Mouse (Mus musculus) heart, embryonic 15.5 days (tissue): ENCODE data around the gene Mip. TPM values are rescaled to one million over a fixed set of nuclear protein-coding genes. Genes with fewer than 3 reads are reported as not detected.
"Not testable (repeated sequence)": the region's sequence is repeated elsewhere in the genome, so short reads cannot be mapped to it uniquely, and the experiment has no call there.

Experiments
- ATAC-seq: fragments of 200-750 bp; cut with Nextera tagmentation; replicated peaks from 2 replicates; pipeline ENCODE4 v1.8.0; 2017; ENCODE audit warnings: low read depth, moderate TSS enrichment; ENCODE audit not compliant: insufficient number of reproducible peaks, insufficient read depth, low FRiP score
- H3K27ac ChIP-seq: fragments of 300-500 bp; sonication (generic); 2 replicates; pipeline ENCODE4 v1.5.1; 2015; ENCODE audit warnings: mild to moderate bottlenecking, inconsistent platforms
- H3K27me3 ChIP-seq: fragments of 300-500 bp; sonication (generic); 2 replicates; pipeline ENCODE4 v1.6.1; 2015; ENCODE audit warnings: inconsistent platforms
- H3K36me3 ChIP-seq: fragments of 300-500 bp; sonication (generic); 2 replicates; pipeline ENCODE4 v1.6.1; 2015; ENCODE audit warnings: mild to moderate bottlenecking, inconsistent platforms
- H3K4me1 ChIP-seq: fragments of 300-500 bp; sonication (generic); replicated peaks from 2 replicates; pipeline ENCODE4 v1.6.1; 2015; ENCODE audit warnings: inconsistent platforms
- H3K4me2 ChIP-seq: fragments of 300-500 bp; sonication (generic); 2 replicates; pipeline ENCODE4 v1.6.1; 2015; ENCODE audit warnings: inconsistent platforms, mild to moderate bottlenecking, moderate library complexity
- H3K4me3 ChIP-seq: fragments of 300-500 bp; sonication (generic); 2 replicates; pipeline ENCODE4 v1.5.1; 2015; ENCODE audit warnings: mild to moderate bottlenecking, inconsistent platforms
- H3K9ac ChIP-seq: fragments of 300-500 bp; sonication (generic); 2 replicates; pipeline ENCODE4 v1.6.1; 2015; ENCODE audit warnings: mild to moderate bottlenecking, inconsistent platforms
- H3K9me3 ChIP-seq: fragments of 300-500 bp; sonication (generic); replicated peaks from 2 replicates; pipeline ENCODE4 v1.6.1; 2016; ENCODE audit warnings: inconsistent platforms
- WGBS: fragments of 180-500 bp; shearing (Covaris S2); methylation state at CpG from one replicate; pipeline ENCODE4 v1.1.7; 2015; ENCODE audit warnings: mixed read lengths; 5-methylcytosine and 5-hydroxymethylcytosine counted together
- polyA plus RNA-seq: library from polyadenylated mRNA; unstranded; fragments of >200 nt; fragmentation: Nextera tagmentation; extraction: Ambion mirVana; gene quantifications from 2 replicates; pipeline ENCODE4 v1.2.1, GENCODE M21; 2015

The Mip gene
- polyA plus RNA-seq, 1 experiment from 2014 or later, result not detected

DNA sequence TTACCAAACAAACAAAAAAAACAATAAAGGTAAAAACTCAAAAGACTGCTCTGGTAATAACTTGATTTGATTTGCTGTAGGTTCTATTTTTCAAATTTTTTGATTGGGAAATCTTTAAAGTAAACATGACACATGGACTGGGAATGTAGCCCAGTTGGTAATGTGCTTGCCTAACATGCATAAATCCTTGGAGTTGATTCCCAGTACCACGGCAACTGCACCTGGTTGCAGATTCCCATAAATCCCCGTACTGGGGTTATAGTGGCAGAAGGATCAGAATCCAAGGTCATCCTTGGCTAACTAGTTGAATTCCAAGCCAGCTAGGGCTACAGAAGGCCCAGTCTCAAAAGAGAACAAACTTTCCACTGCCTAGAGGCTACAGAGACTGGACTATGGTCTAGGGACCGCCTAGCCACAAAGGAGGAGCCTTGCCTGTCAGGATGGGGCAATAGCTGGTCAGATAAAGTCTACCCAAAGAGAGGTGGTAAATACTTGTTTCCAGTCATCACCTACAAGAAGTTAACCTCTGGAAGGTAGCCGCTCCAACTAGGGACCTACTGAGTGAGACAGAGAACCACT lies 28.1 kb downstream of the Mip start, which contains the start of gene Apon:
TSS of gene Apon (plus strand) at position 420 of the 579 bp plus-strand sequence.
- H3K4me1 ChIP-seq, result no peaks in the 10 kb centered on the region
- no peak within 1 kb of the TSS for H3K4me2 ChIP-seq
- H3K27ac ChIP-seq, result no peak within 1 kb of the TSS
- ATAC-seq, result no peak
- H3K36me3 ChIP-seq, result peaks cover 39% of the 10 kb centered on the region
- no peak within 1 kb of the TSS for H3K9ac ChIP-seq
- H3K9me3 ChIP-seq, result no peaks in the 10 kb centered on the region
- H3K27me3 ChIP-seq, result no peaks in the 10 kb centered on the region
- no peak within 1 kb of the TSS for H3K4me3 ChIP-seq
- WGBS, result 79% methylated on average over 4 of the region's 4 CpGs

DNA sequence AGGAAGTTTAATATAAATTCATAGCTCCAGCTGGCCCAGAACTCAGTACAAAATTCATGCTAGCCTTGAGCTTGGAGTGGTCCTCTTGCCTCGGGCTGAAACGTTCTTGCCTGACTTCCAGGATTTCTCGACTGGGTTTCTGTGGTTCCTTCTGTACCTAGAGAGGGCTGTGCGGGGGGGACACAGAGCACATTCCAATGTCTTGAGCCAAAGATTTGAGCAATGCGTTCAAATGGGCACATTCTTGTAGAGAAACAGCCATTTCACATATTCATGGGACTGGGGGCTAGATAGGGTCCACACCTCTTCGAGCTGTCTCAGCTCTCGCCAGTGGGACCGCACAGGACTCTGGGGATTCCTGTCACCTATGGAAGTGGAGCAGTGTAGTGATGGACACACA lies 30.3 kb downstream of the Mip start:
- Histone ChIP-seq H3K27ac (no peak overlapping the region), H3K9ac (no peak overlapping the region), H3K4me2 (no peak overlapping the region), H3K4me1 (no peaks in the 10 kb centered on the region), H3K9me3 (no peaks in the 10 kb centered on the region), H3K4me3 (no peak overlapping the region), H3K36me3 (peaks cover 19% of the 10 kb centered on the region), H3K27me3 (no peaks in the 10 kb centered on the region)
- ATAC-seq, result no peak
- 86% methylated on average over 8 of the region's 8 CpGs for WGBS

DNA sequence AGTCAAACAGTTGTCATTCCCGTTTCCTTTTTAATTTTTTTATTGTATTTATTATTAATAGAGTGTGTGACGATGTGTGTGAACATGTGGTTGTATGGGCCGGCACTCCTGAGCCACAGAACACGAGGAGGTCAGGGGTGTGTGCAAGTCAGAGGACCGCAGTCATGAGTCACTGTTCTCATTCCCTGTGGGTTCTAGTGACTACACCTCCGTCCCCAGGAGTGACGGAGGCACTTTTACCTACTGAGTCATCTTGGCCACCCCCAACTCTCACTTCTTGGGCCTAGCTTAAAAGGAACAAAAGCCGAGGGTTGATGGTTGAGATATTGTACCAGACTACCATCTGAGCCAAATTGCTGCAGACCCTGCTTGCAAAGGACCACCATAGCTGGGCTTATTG lies 30.7 kb downstream of the Mip start:
- Histone ChIP-seq H3K4me1 (no peaks in the 10 kb centered on the region), H3K36me3 (peaks cover 15% of the 10 kb centered on the region), H3K27me3 (no peaks in the 10 kb centered on the region), H3K4me3 (no peak overlapping the region), H3K9ac (no peak overlapping the region), H3K4me2 (no peak overlapping the region), H3K27ac (no peak overlapping the region), H3K9me3 (no peaks in the 10 kb centered on the region)
- 85% methylated on average over 8 of the region's 8 CpGs for WGBS
- ATAC-seq, result no peak

DNA sequence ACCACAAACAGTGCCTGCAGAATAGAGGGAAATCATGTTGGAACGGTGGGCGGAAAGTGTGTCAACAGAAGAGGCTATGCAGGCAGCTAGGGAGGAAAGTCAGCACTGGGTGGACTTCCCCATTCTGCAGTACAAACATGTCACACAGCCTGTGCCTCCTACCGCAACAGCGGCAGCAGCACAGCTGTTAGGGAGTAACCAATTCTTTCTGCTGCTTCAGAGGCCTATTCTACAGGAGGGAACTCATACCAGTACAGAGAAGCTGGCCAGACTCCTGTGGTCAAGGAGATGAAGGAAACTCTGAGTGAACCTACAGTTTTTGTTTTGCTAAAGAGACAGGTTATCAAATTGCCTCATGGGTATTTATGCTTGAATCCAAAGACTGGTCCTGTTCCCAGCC lies 33.3 kb downstream of the Mip start:
- WGBS, result 68% methylated on average over 4 of the region's 4 CpGs

DNA sequence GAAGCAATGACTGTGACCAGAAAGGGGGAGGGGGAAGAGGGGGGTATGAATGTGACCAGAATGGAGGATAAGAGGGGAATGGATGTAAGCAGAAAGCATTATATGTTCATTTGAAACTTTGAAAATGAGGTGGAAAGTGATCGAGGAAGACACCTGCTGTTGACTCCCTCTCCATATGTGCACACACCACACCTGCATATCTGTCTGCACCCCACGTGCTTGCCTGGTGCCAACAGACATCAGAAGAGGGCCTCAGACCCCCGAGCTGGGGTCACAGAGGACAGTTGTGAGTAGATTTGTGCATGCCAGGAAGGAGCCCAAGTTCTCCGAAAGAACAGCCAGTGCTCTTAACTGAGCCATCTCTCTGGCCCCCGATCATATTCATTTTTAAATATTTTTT lies 34.3 kb downstream of the Mip start:
- H3K9ac ChIP-seq, result no peak overlapping the region
- no peaks in the 10 kb centered on the region for H3K9me3 ChIP-seq
- no peak overlapping the region for H3K4me3 ChIP-seq
- H3K4me2 ChIP-seq, result no peak overlapping the region
- no peaks in the 10 kb centered on the region for H3K36me3 ChIP-seq
- WGBS, result 81% methylated on average over 5 of the region's 5 CpGs
- ATAC-seq, result no peak
- H3K4me1 ChIP-seq, result no peaks in the 10 kb centered on the region
- H3K27me3 ChIP-seq, result no peaks in the 10 kb centered on the region
- no peak overlapping the region for H3K27ac ChIP-seq

More for the DNA sequence above, 33.3 kb downstream of the Mip start:
- Histone ChIP-seq H3K27me3 (no peaks in the 10 kb centered on the region), H3K4me1 (no peaks in the 10 kb centered on the region), H3K4me2 (no peak overlapping the region), H3K9me3 (no peaks in the 10 kb centered on the region), H3K36me3 (no peaks in the 10 kb centered on the region), H3K27ac (no peak overlapping the region; the same call in 1 of the 2 replicates), H3K9ac (no peak overlapping the region), H3K4me3 (no peak overlapping the region)
- peak; percentile 47; the same call in 1 of the 2 replicates for ATAC-seq

DNA sequence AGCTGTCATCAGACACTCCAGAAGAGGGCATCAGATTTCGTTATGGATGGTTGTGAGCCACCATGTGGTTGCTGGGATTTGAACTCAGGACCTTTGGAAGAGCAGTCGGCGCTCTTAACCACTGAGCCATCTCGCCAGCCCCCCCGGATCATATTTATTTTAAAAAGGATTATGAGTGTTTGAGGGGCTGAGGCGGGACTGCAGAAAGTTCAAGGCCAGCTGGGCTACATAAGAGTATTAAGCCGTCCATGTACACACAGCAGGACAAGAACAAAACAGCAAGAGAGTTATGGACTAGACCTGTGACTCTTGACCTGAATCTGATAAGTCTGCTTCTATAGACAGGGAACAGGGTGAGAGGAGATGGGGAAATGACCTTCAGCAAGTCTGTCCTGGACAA lies 34.7 kb downstream of the Mip start:
- not testable (repeated sequence) for H3K36me3 ChIP-seq, ATAC-seq, H3K27ac ChIP-seq, H3K4me3 ChIP-seq, H3K9me3 ChIP-seq, H3K9ac ChIP-seq, H3K27me3 ChIP-seq, H3K4me2 ChIP-seq, H3K4me1 ChIP-seq
- WGBS, result 80% methylated on average over 7 of the region's 7 CpGs

DNA sequence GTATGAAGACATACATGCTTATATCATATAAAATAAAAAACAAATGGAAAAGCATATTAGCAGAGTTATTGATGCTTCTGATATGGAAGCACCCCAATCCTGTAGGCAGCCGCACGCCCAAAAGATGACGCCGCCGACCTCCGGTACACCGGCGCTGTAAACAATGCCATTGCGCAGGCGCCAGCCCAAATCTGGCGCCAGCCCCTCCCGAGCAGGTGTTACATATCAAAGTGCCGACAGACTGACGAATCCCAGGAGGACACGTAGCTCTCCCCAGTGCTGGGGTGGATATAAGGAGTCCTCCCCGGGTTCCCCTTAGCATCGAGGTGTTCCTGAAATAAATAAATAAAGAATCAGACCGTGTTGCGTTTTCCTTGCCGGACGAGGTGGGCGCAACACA lies 36.7 kb downstream of the Mip start:
- Histone ChIP-seq H3K9me3 (no peaks in the 10 kb centered on the region), H3K4me1 (no peaks in the 10 kb centered on the region), H3K4me3 (peak overlapping the region; percentile 25), H3K36me3 (no peaks in the 10 kb centered on the region), H3K4me2 (peak overlapping the region; percentile 39), H3K9ac (no peak overlapping the region), H3K27me3 (no peaks in the 10 kb centered on the region), H3K27ac (no peak overlapping the region)
- WGBS, result 60% methylated on average over 22 of the region's 22 CpGs
- ATAC-seq, result no peak

DNA sequence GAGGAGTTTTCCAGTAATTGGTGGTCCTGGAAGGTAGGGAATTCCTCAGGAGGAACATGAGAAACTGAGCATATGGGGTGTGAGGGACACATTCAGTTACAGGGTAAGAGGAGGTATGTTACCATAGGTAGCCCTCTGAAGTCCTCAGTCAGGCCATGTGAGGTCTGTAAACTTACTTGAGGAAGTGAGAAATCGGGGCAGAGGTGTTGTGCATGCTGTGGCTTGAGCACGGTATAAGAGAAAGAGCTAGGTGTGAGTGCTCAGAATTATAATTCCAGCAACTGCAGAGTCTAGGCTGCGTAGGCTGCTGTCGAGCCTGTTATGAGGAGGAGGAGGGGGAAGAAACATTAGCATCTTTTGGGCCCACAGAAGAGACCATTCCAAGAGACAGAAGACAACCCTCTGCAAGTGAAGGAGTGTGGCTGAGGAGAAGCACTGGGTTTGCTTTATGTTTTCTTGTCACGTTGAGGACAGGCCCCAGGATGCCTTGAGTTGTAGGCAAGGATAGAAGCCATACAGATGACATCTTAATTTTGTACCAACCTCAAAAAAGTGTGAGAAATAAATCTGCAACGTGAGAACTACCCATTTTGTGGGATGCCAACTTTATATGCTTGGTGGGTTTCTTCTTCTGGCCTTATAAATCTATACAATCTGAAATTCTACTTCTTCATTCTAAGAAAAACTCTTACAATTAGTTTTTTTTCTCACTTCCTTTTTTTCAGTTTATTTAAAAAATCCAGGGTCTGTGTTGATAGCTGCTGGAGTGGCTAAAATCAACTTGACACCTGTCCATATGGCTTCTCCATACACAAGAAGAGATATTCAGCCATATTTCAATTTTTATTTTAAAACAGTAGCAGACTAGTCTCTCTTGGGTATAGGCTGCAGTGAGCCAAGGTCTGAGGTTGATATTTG lies 38.0 kb downstream of the Mip start:
- Histone ChIP-seq H3K9ac (no peak overlapping the region), H3K27ac (no peak overlapping the region), H3K36me3 (no peaks in the 10 kb centered on the region), H3K4me1 (no peaks in the 10 kb centered on the region), H3K4me2 (no peak overlapping the region), H3K9me3 (no peaks in the 10 kb centered on the region), H3K27me3 (no peaks in the 10 kb centered on the region), H3K4me3 (no peak overlapping the region)
- 73% methylated on average over 6 of the region's 6 CpGs for WGBS
- ATAC-seq, result no peak

DNA sequence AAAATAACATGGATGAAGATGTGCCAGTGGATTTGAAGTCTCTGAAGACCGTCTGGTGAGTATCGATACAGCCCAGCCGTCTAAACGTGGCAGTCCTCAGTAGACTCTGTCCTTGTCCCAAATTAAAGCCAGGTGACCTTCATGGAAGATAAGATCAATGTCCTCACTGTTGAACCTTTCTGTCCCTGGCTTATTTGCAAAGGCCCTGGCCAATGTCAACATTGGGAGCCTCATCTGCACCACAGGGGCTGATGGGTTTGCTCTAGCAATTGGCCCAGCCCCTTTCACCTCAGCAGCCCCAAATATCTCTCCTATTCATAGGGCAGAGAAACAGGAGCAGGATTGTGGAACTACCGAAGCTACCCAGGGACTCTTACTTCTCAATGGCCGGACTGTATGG lies 42.7 kb downstream of the Mip start, which contains the start of gene Apof:
TSS of gene Apof (plus strand) at position 301 of the 400 bp plus-strand sequence.
- no peak within 1 kb of the TSS for H3K27ac ChIP-seq
- H3K4me2 ChIP-seq, result no peak within 1 kb of the TSS; the same call in 1 of the 2 replicates
- no peaks in the 10 kb centered on the region for H3K9me3 ChIP-seq
- H3K4me3 ChIP-seq, result no peak within 1 kb of the TSS
- peaks cover 5% of the 10 kb centered on the region; the same call in 1 of the 2 replicates for H3K4me1 ChIP-seq
- no peak for ATAC-seq
- H3K27me3 ChIP-seq, result no peaks in the 10 kb centered on the region
- WGBS, result 73% methylated on average over 6 of the region's 6 CpGs
- H3K36me3 ChIP-seq, result no peaks in the 10 kb centered on the region
- H3K9ac ChIP-seq, result no peak within 1 kb of the TSS

DNA sequence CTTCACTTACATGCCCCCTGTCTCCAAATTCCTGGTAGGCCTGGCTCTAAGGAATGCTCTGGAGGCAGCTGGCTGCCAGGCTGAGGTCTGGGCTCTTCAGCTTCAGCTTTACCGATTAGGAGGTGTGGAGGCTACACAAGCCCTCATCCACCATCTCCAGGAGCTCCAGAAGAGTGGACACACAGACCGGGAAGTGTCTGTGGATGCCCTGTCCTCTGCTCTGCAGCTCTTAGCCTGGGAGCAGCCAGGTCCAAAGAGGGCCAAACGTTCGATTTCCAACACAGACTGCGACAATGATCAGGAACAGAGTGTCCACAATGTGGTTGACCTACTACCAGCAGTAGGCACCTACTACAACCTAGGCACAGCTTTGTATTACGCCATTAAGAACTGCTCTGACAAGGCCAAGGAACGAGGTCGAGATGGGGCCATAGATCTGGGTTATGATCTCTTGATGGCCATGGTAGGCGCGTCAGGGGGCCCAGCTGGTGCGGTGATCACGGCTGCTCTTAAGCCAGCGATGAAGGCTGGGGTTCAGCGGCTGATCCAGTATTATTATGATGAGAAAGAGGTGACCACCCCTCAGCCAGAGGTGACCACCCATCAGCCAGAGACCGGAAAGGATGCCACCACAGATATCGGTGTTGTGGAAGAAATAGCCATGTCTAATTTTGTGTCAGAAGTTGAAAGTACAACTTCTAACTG lies 43.7 kb downstream of the Mip start:
- Histone ChIP-seq H3K27me3 (no peaks in the 10 kb centered on the region), H3K9me3 (no peaks in the 10 kb centered on the region), H3K27ac (no peak overlapping the region), H3K4me3 (peak overlapping the region; percentile 98), H3K9ac (no peak overlapping the region), H3K4me1 (peaks cover 8% of the 10 kb centered on the region; the same call in 1 of the 2 replicates), H3K4me2 (peak overlapping the region; percentile 76; the same call in 1 of the 2 replicates), H3K36me3 (no peaks in the 10 kb centered on the region)
- 89% methylated on average over 16 of the region's 16 CpGs for WGBS
- no peak for ATAC-seq

DNA sequence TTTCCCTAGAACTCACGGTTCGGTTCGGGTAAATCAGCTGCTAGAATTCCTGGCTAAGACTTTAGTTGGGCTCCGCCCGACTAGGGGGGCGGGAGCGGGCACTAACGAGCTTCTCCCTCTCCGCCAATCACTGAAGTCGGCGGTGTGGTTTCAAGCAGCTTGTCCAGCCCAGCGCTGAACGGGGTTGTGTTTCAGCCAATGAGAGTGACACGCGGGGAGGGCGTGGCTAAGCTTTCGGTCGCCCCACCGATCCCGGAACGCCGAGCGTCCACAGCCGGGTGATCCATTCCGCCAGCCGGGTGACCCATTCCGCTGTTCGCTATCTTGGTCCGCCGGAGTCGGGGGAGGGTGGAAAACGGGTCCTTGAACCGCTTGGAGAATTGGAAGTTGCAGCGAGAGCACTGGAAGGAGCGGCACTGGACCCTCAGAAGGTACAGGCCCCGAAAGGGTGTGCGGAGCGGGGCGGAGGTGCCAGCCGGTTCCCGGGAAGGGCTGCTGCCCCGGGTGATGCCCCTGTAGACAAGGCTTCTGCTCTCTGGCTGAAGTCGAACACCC lies 44.7 kb downstream of the Mip start, which contains the start of gene Stat2:
TSS of gene Stat2 (plus strand) at position 273 of the 555 bp plus-strand sequence.
- no peaks in the 10 kb centered on the region for H3K9me3 ChIP-seq

More for the DNA sequence above, 44.7 kb downstream of the Mip start, which contains the start of gene Stat2:
- Histone ChIP-seq H3K27me3 (no peaks in the 10 kb centered on the region), H3K4me2 (peak within 1 kb of the TSS; percentile 76), H3K27ac (peak within 1 kb of the TSS; percentile 85), H3K9ac (peak within 1 kb of the TSS; percentile 85), H3K36me3 (no peaks in the 10 kb centered on the region), H3K4me3 (peak within 1 kb of the TSS; percentile 98), H3K4me1 (peaks cover 8% of the 10 kb centered on the region; the same call in 1 of the 2 replicates)
- ATAC-seq, result peak; percentile 100
- WGBS, result under 1% methylated on average over 43 of the region's 43 CpGs
